Mouse (Mus musculus) heart, postnatal 0 days (tissue): ENCODE data around the gene Rft1. TPM values are rescaled to one million over a fixed set of nuclear protein-coding genes. Genes with fewer than 3 reads are reported as not detected.

Source experiments
- ATAC-seq: fragments of 200-750 bp; cut with Nextera tagmentation; 2 replicates; pipeline ENCODE4 v1.8.0; 2017; ENCODE audit warnings: low read depth, moderate number of reproducible peaks, moderate library complexity; ENCODE audit not compliant: insufficient read depth
- DNase-seq: peaks from one replicate; pipeline ENCODE4 v3.0.0-alpha.2; 2016; ENCODE audit warnings: low spot score
- H3K27ac ChIP-seq: fragments of 300-500 bp; sonication (generic); 2 replicates; pipeline ENCODE4 v1.5.1; 2014; ENCODE audit warnings: low read depth, mild to moderate bottlenecking
- H3K27me3 ChIP-seq: fragments of 300-500 bp; sonication (generic); 2 replicates; pipeline ENCODE4 v1.6.1; 2014; ENCODE audit warnings: low read length, mixed read lengths; ENCODE audit not compliant: control insufficient read depth, insufficient read depth
- H3K36me3 ChIP-seq: fragments of 300-500 bp; sonication (generic); replicated peaks from 2 replicates; pipeline ENCODE4 v1.6.1; 2014; ENCODE audit warnings: low read length, mixed read lengths; ENCODE audit not compliant: control insufficient read depth, insufficient read depth
- H3K4me1 ChIP-seq: fragments of 300-500 bp; sonication (generic); 2 replicates; pipeline ENCODE4 v1.6.1; 2014; ENCODE audit warnings: antibody characterized with exemption; ENCODE audit not compliant: control insufficient read depth, insufficient read depth
- H3K4me2 ChIP-seq: fragments of 300-500 bp; sonication (generic); 2 replicates; pipeline ENCODE4 v1.6.1; 2014; ENCODE audit warnings: low read depth, mild to moderate bottlenecking, low read length, moderate library complexity
- H3K4me3 ChIP-seq: fragments of 300-500 bp; sonication (generic); 2 replicates; pipeline ENCODE4 v1.5.1; 2014; ENCODE audit warnings: low read depth, low read length
- H3K9ac ChIP-seq: fragments of 300-500 bp; sonication (generic); replicated peaks from 2 replicates; pipeline ENCODE4 v1.6.1; 2014; ENCODE audit warnings: low read depth, low read length, mixed read lengths
- H3K9me3 ChIP-seq: fragments of 300-500 bp; sonication (generic); replicated peaks from 2 replicates; pipeline ENCODE4 v1.6.1; 2016; ENCODE audit warnings: low read length; ENCODE audit not compliant: control insufficient read depth
- CTCF ChIP-seq: IDR thresholded peaks from 2 replicates; pipeline ENCODE4 v1.5.1; 2016; ENCODE audit warnings: antibody characterized with exemption, control low read depth, low read depth
- EP300 ChIP-seq: IDR thresholded peaks from 2 replicates; pipeline ENCODE4 v1.6.1; 2016; ENCODE audit warnings: antibody characterized with exemption, low read depth
- WGBS: fragments of 180-500 bp; shearing (Covaris S2); extraction: QIAGEN DNeasy Blood & Tissue Kit; methylation state at CpG from one replicate; pipeline ENCODE4 v1.1.7; 2014; 5-methylcytosine and 5-hydroxymethylcytosine counted together
- polyA plus RNA-seq: library from polyadenylated mRNA; unstranded; fragments of >200 nt; fragmentation: Nextera tagmentation; extraction: Ambion mirVana; gene quantifications from 2 replicates; pipeline ENCODE4 v1.2.1, GENCODE M21; 2015
- total RNA-seq: library from RNA; depleted of rRNA; stranded (reverse); fragments of >200 nt; gene quantifications from 2 replicates; pipeline ENCODE4 v1.2.3, GENCODE M21; 2014; ENCODE audit warnings: low replicate concordance

The Rft1 gene
- total and polyA plus RNA-seq, 2 experiments from 2014 or later = 10.4 to 13.3 TPM

- ATAC-seq (peak; percentile 24), DNase-seq (no peak)
- Histone ChIP-seq H3K27ac (peak overlapping the region; percentile 54), H3K4me2 (peak overlapping the region; percentile 92), H3K36me3 (no peaks in the 10 kb centered on the region), H3K9ac (peak overlapping the region; percentile 57), H3K4me1 (peaks cover 9% of the 10 kb centered on the region; the same call in 1 of the 2 replicates), H3K27me3 (no peaks in the 10 kb centered on the region), H3K4me3 (peak overlapping the region; percentile 65), H3K9me3 (no peaks in the 10 kb centered on the region)
- TF ChIP-seq CTCF = no peak
- no peak for TF ChIP-seq EP300
- WGBS = under 1% methylated on average over 36 of the region's 39 CpGs
Observed at GRCm38 (mm10) chr14:30625131-30625807, 28.9 kb upstream of the Rft1 start.

GRCm38 (mm10) chr14:30625856-30626726 is 28.1 kb upstream of the Rft1 start, which contains the start of gene Prkcd:
Gene Prkcd, minus strand, starts transcription at chr14:30626210.
- under 1% methylated on average over 50 of the region's 71 CpGs for WGBS
- Histone ChIP-seq H3K4me3 (peak within 1 kb of the TSS; percentile 65), H3K27me3 (no peaks in the 10 kb centered on the region), H3K4me1 (peaks cover 9% of the 10 kb centered on the region; the same call in 1 of the 2 replicates), H3K4me2 (peak within 1 kb of the TSS; percentile 92), H3K36me3 (no peaks in the 10 kb centered on the region), H3K27ac (peak within 1 kb of the TSS; percentile 54), H3K9me3 (no peaks in the 10 kb centered on the region), H3K9ac (peak within 1 kb of the TSS; percentile 57)
- ATAC-seq (peak; percentile 80), DNase-seq (peak; percentile 50)
- no peak for TF ChIP-seq CTCF
- TF ChIP-seq EP300 = no peak

- Histone ChIP-seq H3K9me3 (no peaks in the 10 kb centered on the region), H3K4me3 (peak overlapping the region; percentile 65), H3K36me3 (no peaks in the 10 kb centered on the region), H3K27me3 (no peaks in the 10 kb centered on the region), H3K4me1 (peaks cover 13% of the 10 kb centered on the region; the same call in 1 of the 2 replicates), H3K27ac (peak overlapping the region; percentile 54), H3K9ac (peak overlapping the region; percentile 57; the same call in 1 of the 2 replicates), H3K4me2 (peak overlapping the region; percentile 92)
- DNase-seq = no peak
- 64% methylated on average over 12 of the region's 12 CpGs for WGBS
- ATAC-seq = no peak
- TF ChIP-seq EP300 (no peak), CTCF (no peak)
Observed at GRCm38 (mm10) chr14:30626756-30627742, 27.1 kb upstream of the Rft1 start.

GRCm38 (mm10) chr14:30628235-30628634 is 25.9 kb upstream of the Rft1 start:
- H3K9me3 ChIP-seq = no peaks in the 10 kb centered on the region
- H3K4me2 ChIP-seq = no peak overlapping the region
- H3K4me3 ChIP-seq = no peak overlapping the region
- H3K4me1 ChIP-seq = peaks cover 13% of the 10 kb centered on the region; the same call in 1 of the 2 replicates
- DNase-seq = no peak
- H3K27ac ChIP-seq = no peak overlapping the region
- H3K9ac ChIP-seq = no peak overlapping the region
- no peak for ATAC-seq
- TF ChIP-seq CTCF (no peak), EP300 (no peak)
- no peaks in the 10 kb centered on the region for H3K27me3 ChIP-seq
- no peaks in the 10 kb centered on the region for H3K36me3 ChIP-seq
- WGBS = 89% methylated on average over 5 of the region's 5 CpGs

GRCm38 (mm10) chr14:30629839-30630238 is 24.3 kb upstream of the Rft1 start:
- ATAC-seq = no peak
- no peaks in the 10 kb centered on the region for H3K36me3 ChIP-seq

More at GRCm38 (mm10) chr14:30629839-30630238, 24.3 kb upstream of the Rft1 start:
- Histone ChIP-seq H3K9me3 (no peaks in the 10 kb centered on the region), H3K4me1 (peaks cover 12% of the 10 kb centered on the region; the same call in 1 of the 2 replicates), H3K27me3 (no peaks in the 10 kb centered on the region), H3K27ac (no peak overlapping the region), H3K9ac (no peak overlapping the region), H3K4me2 (no peak overlapping the region), H3K4me3 (no peak overlapping the region)
- WGBS = 66% methylated on average over 4 of the region's 4 CpGs
- no peak for TF ChIP-seq CTCF
- no peak for TF ChIP-seq EP300
- no peak for DNase-seq
